Mouse (Mus musculus) left cerebral cortex, postnatal 25 days (tissue): ENCODE data around the gene Rpe. TPM values are rescaled to one million over a fixed set of nuclear protein-coding genes. Genes with fewer than 3 reads are reported as not detected.

Experiments used
- DNase-seq, 2 experiments: peaks; one replicate each; pipeline ENCODE4 v3.0.0; 2022; ENCODE audit warnings: low spot score in 2 of 2, mixed read lengths in 1 of 2
- intact Hi-C: fragments of 180-260 bp; cut with DNase I; formaldehyde crosslinking; loops from one replicate; pipeline ENCODE4 v1.15.1; 2025
- total RNA-seq, 2 experiments: library from RNA; stranded (reverse); gene quantifications; 2 replicates each; pipeline ENCODE4 v1.2.3; 2021

Rpe gene
- total RNA-seq, 2 experiments from 2014 or later: 32.7 to 34.8 TPM

- DNase-seq: no peak
- intact Hi-C loops: no loop called here
These were observed 29.9 kb downstream of the Rpe start for GRCm38 (mm10) chr1:66730581-66730980.

GRCm38 (mm10) chr1:66768764-66769163 is 68.1 kb downstream of the Rpe start:
- DNase-seq: no peak
- intact Hi-C loops: no loop called here

Other genes starting within 250 kb of the Rpe start
- 100 to 1,000 TPM; 214 to 226 TPM for gene Unc80, start 232.5 kb upstream of the Rpe start, total RNA-seq
- 10 to 100 TPM; 12.5 to 15.9 TPM for gene Kansl1l, start 116.7 kb downstream of the Rpe start, total RNA-seq
- gene Acadl, start 162.4 kb downstream of the Rpe start, total RNA-seq: 10 to 100 TPM; 27.5 to 27.7 TPM
- gene Myl1, start 244.6 kb downstream of the Rpe start, total RNA-seq: 1 to 10 TPM in 1 of 2 experiments, not detected in 1; 1.5 TPM